Mouse (Mus musculus) gastrocnemius, adult 2 months (tissue): ENCODE data around the gene Fam71e2. TPM values are rescaled to one million over a fixed set of nuclear protein-coding genes. Genes with fewer than 3 reads are reported as not detected.

Experiments used
- DNase-seq: peaks from one replicate; pipeline ENCODE4 v3.0.0; 2022
- H3K27ac ChIP-seq: fragments of 200-600 bp; 2 replicates; pipeline ENCODE4 v1.8.1; 2022; ENCODE audit warnings: mild to moderate bottlenecking
- H3K4me3 ChIP-seq: fragments of 200-600 bp; 2 replicates; pipeline ENCODE4 v1.8.1; 2022; ENCODE audit warnings: mild to moderate bottlenecking, moderate library complexity
- CTCF ChIP-seq: fragments of 200-600 bp; IDR thresholded peaks from 2 replicates; pipeline ENCODE4 v1.8.1; 2022; ENCODE audit warnings: antibody characterized with exemption, mild to moderate bottlenecking, moderate library complexity
- intact Hi-C: fragments of 180-260 bp; cut with DNase I; formaldehyde crosslinking; loops from one replicate; pipeline ENCODE4 v1.15.1; 2025
- total RNA-seq, 2 experiments: library from RNA; stranded (reverse); gene quantifications; 2 replicates each; pipeline ENCODE4 v1.2.3; 2021

The Fam71e2 gene
- total RNA-seq, 2 experiments from 2014 or later = not detected

GRCm38 (mm10) chr7:4764946-4765710 lies 6.0 kb downstream of the Fam71e2 start:
- intact Hi-C loops = no loop called here
- Histone ChIP-seq H3K4me3 (no peak overlapping the region), H3K27ac (no peak overlapping the region; the same call in 1 of the 2 replicates)
- DNase-seq = no peak
- no peak for TF ChIP-seq CTCF

GRCm38 (mm10) chr7:4759670-4760069 lies 11.4 kb downstream of the Fam71e2 start:
- no peak for TF ChIP-seq CTCF
- no peak for DNase-seq
- intact Hi-C loops = no loop called here
- Histone ChIP-seq H3K4me3 (no peak overlapping the region), H3K27ac (no peak overlapping the region)

GRCm38 (mm10) chr7:4752821-4753570 lies 18.1 kb downstream of the Fam71e2 start, which contains the start of gene Cox6b2:
TSS of gene Cox6b2 (minus strand) at chr7:4753094.
- DNase-seq = peak; percentile 62
- H3K27ac ChIP-seq = no peak within 1 kb of the TSS
- H3K4me3 ChIP-seq = peak within 1 kb of the TSS; percentile 61
- intact Hi-C loops = no loop called here
- TF ChIP-seq CTCF = no peak

- intact Hi-C loops = no loop called here
Measured at GRCm38 (mm10) chr7:4751971-4752820, 18.9 kb downstream of the Fam71e2 start.

GRCm38 (mm10) chr7:4749169-4749568 lies 21.9 kb downstream of the Fam71e2 start:
- intact Hi-C loops = no loop called here
- Histone ChIP-seq H3K4me3 (no peak overlapping the region), H3K27ac (no peak overlapping the region)
- DNase-seq = no peak
- no peak for TF ChIP-seq CTCF

More at GRCm38 (mm10) chr7:4751971-4752820, 18.9 kb downstream of the Fam71e2 start:
- no peak for DNase-seq
- Histone ChIP-seq H3K27ac (no peak overlapping the region), H3K4me3 (peak overlapping the region; percentile 61)
- no peak for TF ChIP-seq CTCF

- no peak for DNase-seq
- Histone ChIP-seq H3K4me3 (no peak overlapping the region), H3K27ac (no peak overlapping the region)
- intact Hi-C loops = no loop called here
- no peak for TF ChIP-seq CTCF
Measured at GRCm38 (mm10) chr7:4748321-4748720, 22.8 kb downstream of the Fam71e2 start.

GRCm38 (mm10) chr7:4747156-4747899 lies 23.8 kb downstream of the Fam71e2 start:
- intact Hi-C loops = no loop called here
- DNase-seq = no peak
- TF ChIP-seq CTCF = no peak
- no peak overlapping the region for H3K4me3 ChIP-seq
- no peak overlapping the region for H3K27ac ChIP-seq

- intact Hi-C loops = no loop called here
- Histone ChIP-seq H3K27ac (no peak overlapping the region), H3K4me3 (no peak overlapping the region)
- no peak for DNase-seq
- TF ChIP-seq CTCF = no peak
Measured at GRCm38 (mm10) chr7:4746326-4746980, 24.6 kb downstream of the Fam71e2 start.

- no peak for DNase-seq
- TF ChIP-seq CTCF = no peak
- intact Hi-C loops = no loop called here
- H3K4me3 ChIP-seq = no peak overlapping the region
- no peak overlapping the region for H3K27ac ChIP-seq
Measured at GRCm38 (mm10) chr7:4744886-4745285, 26.2 kb downstream of the Fam71e2 start.

GRCm38 (mm10) chr7:4743354-4743753 lies 27.7 kb downstream of the Fam71e2 start:
- no peak for TF ChIP-seq CTCF
- Histone ChIP-seq H3K4me3 (no peak overlapping the region), H3K27ac (no peak overlapping the region)
- intact Hi-C loops = no loop called here
- DNase-seq = no peak

- no peak for TF ChIP-seq CTCF
- intact Hi-C loops = no loop called here
- Histone ChIP-seq H3K4me3 (no peak overlapping the region), H3K27ac (no peak overlapping the region)
- DNase-seq = no peak
Measured at GRCm38 (mm10) chr7:4742482-4742819, 28.7 kb downstream of the Fam71e2 start.
